Mouse (Mus musculus) urinary bladder, postnatal 4 days (tissue): ENCODE measurements around the gene Ift57.

Source experiments
- DNase-seq, 2 experiments: peaks; one replicate each; pipeline ENCODE4 v3.0.0; 2021 to 2022; ENCODE audit warnings: low spot score in 2 of 2

The Ift57 gene

DNA sequence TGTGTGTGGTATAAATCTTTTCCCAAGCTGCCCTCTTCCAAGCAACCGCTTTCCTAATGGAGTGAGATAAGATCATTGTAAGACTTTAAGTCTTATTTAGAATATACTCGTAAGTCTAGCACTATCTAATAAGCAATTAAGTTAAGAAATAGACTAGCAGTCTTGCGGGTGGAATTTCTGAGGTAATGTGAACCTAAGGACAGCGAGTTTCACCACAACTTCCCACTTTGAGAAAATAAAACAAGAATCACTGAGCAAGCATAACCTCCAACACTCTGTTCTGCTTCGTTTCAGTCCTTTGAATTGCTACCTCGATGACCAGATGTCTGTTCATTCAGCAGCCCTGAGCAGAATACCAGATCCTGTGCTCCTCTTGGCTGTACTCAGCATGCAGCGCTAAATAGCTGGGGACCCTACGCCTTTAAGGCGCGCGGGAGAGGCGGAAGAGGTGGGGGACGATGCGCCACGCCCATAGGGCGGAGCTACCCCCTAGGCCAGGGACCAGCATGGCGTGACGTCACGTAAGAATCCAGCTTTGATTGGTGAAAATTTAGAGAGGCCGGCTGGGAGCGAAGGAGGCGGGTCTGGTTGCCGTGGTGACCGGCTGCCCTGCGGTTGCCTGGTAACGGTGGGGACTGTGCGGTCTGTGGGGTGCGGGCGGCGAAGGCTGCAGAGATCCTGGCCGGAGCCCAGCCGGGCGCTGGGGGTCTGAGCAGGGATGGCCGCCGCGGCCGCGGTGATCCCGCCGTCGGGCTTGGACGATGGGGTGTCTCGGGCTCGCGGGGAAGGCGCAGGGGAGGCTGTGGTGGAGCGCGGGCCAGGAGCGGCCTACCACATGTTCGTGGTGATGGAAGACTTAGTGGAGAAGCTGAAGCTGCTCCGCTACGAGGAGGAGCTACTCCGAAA is at the start of gene Ift57:
Gene Ift57, plus strand, starts transcription at position 614 of the 906 bp plus-strand sequence.
- DNase-seq = peak; percentile 96 to 98

GRCm38 (mm10) chr16:49657182-49657581 is 41.9 kb upstream of the Ift57 start:
- no peak for DNase-seq

- DNase-seq = no peak
Measured at GRCm38 (mm10) chr16:49658029-49658428, 41.0 kb upstream of the Ift57 start.

- DNase-seq = no peak
Measured at GRCm38 (mm10) chr16:49659131-49659530, 39.9 kb upstream of the Ift57 start.

DNA sequence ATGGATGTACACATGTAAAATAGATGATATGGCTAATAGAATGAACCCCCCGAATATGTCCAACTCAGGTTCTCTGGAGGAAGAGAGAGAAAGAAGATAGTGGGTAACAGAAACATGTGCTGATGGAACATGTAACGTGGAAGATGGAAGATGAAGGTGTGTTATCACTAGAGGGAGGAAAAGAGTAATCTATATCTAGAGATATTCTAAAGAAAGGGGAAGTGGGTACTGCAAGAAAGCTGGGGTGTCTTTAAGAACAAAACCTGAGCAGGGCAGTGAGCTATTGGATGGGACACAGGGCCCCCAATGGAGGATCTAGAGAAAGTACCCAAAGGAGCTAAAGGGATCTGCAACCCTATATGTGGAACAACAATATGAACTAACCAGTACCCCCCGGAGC is 38.9 kb upstream of the Ift57 start:
- DNase-seq = no peak

DNA sequence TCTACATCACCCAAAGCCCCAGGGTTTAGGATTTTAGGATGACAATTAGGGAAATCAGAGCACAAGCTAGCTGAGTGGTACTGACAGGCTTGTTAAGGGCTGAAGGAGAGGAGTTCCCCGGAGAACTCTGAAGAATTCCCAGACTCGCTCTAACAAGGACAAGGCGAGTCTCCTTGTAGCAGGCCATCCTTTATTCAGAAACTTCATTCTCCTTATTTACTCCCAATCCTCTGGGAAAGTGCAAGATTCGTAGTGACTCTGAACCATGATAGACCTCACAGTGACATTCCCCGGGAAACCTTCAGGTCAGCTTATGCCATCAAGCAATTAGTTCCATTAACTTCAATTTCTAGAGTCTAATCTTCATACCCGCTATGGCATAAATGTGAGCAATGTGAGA is 36.8 kb upstream of the Ift57 start:
- DNase-seq = no peak

DNA sequence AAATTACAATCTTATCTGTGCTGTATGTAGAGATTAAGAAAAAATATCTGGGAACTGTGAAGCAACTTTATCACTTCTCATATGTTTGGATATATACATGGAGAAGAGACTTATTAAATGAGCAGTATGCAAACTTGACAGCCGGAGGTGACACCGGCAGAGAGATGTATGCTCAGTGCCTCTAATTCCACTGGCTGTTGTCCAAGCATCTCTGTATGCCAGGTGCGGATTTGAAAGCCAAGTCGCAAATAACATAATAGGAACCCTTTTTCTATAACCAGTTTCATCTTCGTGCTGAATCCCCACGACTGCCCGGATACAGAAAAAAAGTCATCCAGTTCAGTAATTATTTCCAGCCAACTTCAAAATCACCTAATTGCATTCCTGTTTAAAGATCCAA is 34.4 kb upstream of the Ift57 start:
- no peak for DNase-seq

DNA sequence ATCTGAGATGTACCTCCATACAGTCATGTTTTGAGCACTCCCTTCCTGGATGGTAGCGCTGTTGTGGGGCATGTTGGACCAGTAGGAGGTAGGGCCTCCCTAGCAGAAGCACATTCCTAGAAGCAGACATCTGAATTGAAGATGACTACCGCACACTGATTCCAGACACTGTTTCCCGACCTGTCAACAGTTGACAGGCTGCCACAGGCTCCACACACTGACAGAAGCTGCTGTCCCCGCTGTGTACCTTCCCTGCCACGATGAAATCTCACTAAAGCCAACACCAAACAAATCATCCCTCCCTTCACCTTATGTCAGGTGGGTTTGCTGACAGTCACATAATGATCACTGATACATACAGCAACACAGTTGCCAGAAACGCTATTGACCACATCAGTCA is 19.4 kb upstream of the Ift57 start:
- no peak for DNase-seq

DNA sequence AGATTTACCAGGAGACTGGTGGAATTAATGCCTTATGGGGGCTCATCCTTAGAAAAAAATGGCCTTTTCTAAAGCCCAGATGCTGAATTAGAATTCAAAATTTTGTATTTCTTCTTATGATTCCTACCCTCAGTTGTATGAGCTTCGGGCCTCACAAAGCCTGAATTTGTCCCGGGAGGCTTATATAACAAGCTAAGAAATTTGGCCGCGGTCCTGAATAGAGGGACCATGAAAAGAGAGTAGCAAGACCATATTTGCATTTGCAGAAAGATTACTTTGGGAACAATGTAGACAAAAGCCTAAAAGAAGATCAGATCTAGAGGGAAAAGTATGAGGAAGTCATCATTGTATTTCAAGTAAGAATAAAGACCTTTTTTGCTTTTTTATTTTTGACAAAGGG is 14.1 kb upstream of the Ift57 start:
- DNase-seq = no peak

- DNase-seq = no peak
Measured at GRCm38 (mm10) chr16:49699821-49700220, 788 bp downstream of the Ift57 start.

GRCm38 (mm10) chr16:49708074-49708473 is 9.0 kb downstream of the Ift57 start:
- DNase-seq = no peak

DNA sequence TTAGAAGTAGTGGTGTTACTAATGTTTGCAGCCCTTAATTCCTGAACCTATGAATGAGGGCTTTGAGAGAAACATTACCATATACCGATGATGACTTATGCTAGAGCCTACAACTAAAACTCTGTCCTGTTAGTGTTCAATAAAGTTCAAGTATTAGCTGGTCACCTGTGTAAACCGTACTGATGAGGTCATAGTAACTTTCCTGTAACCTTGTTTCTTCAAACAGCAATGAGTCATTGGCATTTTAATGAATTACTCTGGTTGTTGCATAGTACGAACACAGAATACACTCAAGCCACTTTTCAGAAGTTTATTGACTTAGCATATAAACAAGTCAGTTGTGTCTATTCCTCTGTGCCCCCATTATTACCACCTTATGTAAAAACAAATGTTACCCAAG is 11.2 kb downstream of the Ift57 start:
- DNase-seq = no peak

DNA sequence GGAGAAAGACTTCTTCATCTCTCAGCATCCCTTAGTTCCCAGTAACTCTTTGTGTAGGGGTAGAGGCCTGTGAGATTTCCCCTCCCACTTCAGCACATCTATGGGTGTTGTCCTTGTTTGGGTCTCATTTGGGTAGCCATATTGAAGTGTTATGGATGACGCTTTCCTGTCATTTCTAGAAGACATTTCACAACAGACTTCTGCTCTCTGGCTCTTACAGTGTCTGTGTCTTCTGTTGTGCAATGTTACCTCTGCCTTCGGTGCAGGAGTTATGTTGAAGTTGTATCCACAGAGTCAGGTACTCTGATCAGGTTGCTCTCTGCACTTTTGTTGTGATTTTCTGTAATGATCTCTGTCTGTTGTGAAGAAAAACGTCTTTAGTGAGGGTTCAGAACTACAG is 14.3 kb downstream of the Ift57 start:
- DNase-seq = no peak

DNA sequence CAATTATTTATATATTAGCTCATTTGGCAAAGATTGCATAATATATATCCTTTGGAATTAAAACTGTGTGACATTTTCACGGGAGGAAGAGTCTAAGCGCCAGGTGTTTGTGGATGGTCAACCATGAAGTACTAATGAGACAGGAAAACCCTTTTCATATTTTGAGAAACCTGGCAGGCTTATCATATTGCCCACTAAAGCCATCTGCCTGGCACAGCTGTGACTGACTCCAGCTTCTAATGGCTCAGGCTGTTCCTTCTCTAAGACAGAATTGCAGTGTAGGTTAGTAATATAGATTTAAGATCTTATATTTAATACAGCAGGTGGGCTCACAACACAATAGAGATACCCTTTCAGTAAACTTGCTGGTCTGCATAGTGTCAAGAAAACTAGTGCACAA is 21.6 kb downstream of the Ift57 start:
- DNase-seq = no peak

GRCm38 (mm10) chr16:49721678-49722077 is 22.6 kb downstream of the Ift57 start:
- no peak for DNase-seq

DNA sequence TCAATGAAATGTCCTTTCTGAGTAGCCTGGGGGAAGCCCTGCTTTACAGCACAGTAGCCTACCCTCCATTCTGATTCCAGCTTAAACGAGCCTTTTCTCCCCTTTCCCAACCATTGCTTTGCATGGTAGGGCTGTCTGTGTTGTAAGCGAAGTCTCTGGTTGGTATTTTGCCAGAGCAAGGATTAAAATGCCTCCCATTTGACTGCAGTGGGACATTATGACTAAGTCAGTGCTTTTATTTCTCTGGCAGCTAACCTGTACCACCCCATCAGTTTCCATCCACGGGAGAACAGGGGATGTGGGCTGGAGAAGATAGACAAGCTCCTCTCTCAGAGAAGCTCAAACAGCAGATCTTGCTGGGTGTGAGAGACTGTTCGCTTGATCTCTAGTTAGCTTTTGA is 24.2 kb downstream of the Ift57 start:
- DNase-seq = no peak

DNA sequence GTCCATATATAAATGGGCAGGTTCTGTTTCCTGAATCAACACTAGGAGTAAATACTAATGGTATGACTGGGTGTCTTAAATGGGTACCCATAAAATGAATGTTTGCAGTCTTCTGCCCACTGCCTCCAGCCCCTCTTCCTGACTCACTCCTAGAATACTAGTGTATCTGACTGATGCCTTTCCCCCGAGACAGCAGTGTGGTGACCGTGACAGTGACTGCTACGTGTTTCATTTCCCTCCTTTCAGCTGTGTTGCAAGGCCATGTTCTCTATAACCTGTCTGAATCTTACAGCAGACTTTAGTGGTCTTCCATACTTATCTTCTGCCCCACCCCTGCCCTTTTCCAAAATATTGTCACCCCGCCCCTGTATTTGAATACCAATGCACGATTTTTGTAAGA is 25.2 kb downstream of the Ift57 start:
- DNase-seq = no peak

GRCm38 (mm10) chr16:49724931-49725330 is 25.9 kb downstream of the Ift57 start:
- no peak for DNase-seq

DNA sequence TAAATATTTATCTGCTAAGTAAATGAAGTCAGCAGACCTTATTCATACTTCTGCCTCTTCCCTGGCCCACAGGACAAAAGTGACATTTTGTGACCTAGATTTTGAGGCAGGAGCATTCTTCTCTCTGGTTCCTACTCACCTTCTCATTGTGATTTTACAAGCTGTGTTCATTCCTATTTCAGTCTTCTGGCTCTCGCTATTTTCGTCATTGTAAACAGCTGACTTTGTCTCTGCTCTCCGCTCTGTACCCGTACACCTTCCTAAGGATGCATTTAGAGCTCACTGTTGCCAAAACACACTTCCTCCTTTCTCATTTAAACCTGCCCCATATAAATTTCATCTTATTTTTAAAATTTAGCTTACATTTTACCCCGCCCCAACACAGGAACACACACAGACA is 26.4 kb downstream of the Ift57 start:
- no peak for DNase-seq

GRCm38 (mm10) chr16:49726216-49726615 is 27.2 kb downstream of the Ift57 start:
- DNase-seq = no peak

GRCm38 (mm10) chr16:49726761-49727160 is 27.7 kb downstream of the Ift57 start:
- DNase-seq = no peak

DNA sequence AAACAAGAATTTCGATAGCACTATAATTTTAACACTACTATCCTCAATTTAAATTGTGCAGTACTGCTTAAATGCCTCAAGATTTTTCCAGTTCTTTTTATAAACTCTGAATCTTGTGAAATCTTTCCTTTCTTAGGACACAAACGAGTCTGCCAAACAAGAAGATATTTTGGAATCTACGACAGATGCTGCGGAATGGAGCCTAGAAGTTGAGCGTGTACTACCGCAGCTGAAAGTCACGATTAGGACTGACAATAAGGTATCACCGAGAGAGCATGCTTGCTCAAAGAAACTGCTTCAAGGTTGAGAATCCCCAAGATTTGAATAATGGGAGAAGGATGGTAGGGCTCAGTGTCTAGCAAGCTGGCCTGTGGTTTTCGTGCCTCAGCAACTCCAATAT is 37.5 kb downstream of the Ift57 start:
- no peak for DNase-seq

DNA sequence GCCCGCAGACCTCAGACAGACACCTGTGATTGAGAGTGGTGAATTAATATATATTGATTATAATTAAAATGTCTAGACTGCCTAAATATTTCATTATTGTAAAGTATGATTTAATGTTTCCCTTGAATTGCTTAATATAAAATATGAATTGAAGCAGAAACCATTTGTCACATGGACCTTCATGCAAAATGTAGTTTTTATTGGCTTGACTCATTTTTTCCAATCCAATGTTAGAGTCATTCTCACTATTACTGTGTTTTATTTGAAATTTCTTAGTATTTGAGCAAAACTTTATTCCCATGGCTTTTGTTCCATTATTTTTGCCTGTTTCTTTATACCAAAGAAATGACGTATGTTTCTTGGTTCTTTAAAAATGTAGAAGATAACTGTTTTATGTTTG is 48.3 kb downstream of the Ift57 start:
- DNase-seq = no peak

- DNase-seq = no peak
Measured at GRCm38 (mm10) chr16:49752906-49753305, 53.9 kb downstream of the Ift57 start.
